Mouse (Mus musculus): ENCODE measurements at regions not wholly inside any gene's neighbourhood (a gene's known extent, or its start where the extent isn't known, plus 50 kb on each side); places are given as distances from the start of the nearest gene placed in this dataset.

DNA sequence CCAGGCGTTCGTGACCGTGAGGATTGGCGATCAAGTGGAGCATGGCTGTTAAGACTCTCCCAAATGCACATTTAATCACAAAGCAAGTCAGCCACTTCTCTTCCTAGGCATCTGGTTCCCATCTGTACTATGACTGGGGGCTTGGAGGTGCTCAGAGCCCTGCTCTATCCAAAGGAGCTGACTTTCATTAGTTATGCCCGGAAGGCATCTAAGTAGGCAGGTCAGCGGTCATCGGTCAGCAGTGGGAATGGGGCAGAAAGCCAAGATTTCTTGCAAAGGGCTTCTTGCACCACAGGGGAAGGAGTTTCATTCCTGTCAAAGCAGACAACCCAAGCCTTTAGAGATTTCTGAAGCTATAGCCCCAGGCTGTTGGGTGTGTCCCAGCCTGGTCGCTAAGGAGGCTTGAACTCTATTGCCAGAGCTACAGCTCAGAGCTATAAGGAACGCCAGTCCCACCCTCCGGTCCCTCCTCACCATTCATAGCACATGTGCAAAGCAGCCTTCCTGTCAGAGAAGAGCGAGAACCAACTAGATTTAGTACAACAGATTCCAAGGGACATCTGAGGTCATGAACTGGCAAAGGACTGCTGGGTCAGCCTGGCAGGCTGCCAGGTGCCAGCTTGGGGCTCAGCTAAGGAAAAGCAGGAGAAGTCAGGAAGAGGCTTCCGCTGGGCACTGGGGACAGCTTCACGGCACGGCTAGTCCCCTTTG, 175.6 kb downstream of the Fam43a start:
- ATAC-seq (ENCODE audit: low TSS enrichment), result no peak

DNA sequence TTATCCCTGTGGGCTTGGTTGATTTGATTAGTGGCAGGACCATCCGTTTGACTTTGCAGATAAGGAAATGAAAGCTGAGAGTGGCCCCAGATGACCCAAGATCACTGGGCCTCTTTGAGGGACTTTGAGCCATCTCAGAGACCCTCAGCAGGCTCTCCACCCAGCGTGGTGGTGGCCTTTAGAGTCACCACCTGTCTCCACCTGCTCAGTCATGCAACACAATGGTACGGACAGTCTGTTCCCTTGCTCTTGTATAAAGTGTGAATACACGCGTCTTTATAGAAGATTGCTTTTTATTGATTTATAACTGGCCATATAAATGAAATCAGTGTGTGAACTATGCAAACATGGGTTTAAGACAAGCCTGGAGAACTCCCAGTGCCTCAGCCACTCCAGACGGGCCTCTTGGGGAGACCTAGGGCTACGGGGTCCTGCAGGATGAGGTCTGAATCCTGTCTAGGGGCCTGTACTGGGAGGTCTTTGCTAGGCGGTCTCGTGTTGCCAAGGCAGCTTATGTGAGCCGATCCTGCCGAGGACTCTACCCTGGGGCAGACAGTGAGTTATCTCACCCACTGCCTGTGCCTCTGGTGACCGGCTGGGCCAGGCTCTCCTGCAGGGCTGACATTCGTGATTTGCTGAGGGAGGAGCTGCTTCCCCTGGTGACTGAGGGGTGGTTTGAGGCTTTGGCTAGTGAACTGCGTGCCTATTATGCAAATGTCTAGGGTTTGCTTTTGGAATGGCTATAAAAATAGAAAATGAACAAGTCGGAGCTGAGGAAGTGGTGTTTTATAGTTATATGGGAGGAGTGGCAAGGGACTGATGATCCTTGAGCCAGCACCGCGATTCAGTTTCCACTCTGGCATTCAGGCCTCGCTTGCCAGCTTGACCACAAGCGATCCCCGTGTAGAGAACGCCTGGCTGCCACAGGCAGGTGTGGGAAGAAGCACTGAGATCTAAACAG, 176.5 kb downstream of the Fam43a start:
- ATAC-seq (ENCODE audit: low TSS enrichment), result no peak; the same call in 1 of the 2 replicates

GRCm38 (mm10) chr16:30777416-30777815, 177.9 kb downstream of the Fam43a start:
- ATAC-seq (ENCODE audit: low TSS enrichment), result no peak

GRCm38 (mm10) chr16:30778078-30778477, 178.6 kb downstream of the Fam43a start:
- ATAC-seq (ENCODE audit: low TSS enrichment), result no peak

- no peak for ATAC-seq (ENCODE audit: low TSS enrichment)
These were observed 179.4 kb downstream of the Fam43a start for GRCm38 (mm10) chr16:30778945-30779344.

DNA sequence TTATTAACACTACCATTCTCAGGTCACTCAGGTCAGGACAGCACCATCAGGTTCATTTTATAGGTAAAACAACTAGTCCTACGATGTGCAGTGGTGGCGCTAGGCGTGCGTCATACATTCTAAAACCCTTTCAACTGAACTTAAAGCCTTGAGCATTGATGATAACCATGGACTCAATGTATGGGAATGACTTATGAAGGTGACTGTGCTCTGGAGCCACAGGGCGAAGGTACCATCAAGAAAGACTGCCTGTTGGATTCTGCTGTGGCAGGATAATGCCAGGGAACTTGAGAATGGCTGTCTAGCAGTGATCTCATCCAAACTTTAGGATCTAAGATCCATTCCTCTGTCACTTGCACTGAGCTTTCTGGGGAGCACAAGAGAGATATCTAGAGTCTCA, 184.7 kb downstream of the Fam43a start:
- no peak for ATAC-seq (ENCODE audit: low TSS enrichment)

DNA sequence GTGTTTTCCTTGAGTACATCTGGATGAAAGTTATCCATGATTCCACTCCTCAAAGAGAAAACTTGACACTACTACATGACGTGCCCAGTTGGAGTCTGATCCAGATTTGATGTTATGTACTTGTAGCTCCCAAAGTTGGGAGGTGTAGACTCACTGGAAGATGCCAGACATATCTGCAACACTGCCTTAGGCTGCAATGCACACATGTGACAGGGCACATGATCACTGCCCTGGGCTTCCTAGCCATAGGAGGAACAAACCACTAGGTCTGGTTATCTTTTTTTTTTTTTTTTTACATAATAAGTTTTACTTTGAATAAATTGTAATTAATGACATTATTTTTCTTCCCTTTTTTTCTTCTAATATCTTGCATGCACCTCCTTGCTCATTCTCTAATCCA, 185.4 kb downstream of the Fam43a start:
- no peak for ATAC-seq (ENCODE audit: low TSS enrichment)

GRCm38 (mm10) chr16:30786060-30786459, 186.5 kb downstream of the Fam43a start:
- ATAC-seq (ENCODE audit: low TSS enrichment), result no peak

GRCm38 (mm10) chr16:30787351-30787750, 187.8 kb downstream of the Fam43a start:
- no peak for ATAC-seq (ENCODE audit: low TSS enrichment)

GRCm38 (mm10) chr16:30788321-30788781, 188.8 kb downstream of the Fam43a start:
- no peak for ATAC-seq (ENCODE audit: low TSS enrichment)

DNA sequence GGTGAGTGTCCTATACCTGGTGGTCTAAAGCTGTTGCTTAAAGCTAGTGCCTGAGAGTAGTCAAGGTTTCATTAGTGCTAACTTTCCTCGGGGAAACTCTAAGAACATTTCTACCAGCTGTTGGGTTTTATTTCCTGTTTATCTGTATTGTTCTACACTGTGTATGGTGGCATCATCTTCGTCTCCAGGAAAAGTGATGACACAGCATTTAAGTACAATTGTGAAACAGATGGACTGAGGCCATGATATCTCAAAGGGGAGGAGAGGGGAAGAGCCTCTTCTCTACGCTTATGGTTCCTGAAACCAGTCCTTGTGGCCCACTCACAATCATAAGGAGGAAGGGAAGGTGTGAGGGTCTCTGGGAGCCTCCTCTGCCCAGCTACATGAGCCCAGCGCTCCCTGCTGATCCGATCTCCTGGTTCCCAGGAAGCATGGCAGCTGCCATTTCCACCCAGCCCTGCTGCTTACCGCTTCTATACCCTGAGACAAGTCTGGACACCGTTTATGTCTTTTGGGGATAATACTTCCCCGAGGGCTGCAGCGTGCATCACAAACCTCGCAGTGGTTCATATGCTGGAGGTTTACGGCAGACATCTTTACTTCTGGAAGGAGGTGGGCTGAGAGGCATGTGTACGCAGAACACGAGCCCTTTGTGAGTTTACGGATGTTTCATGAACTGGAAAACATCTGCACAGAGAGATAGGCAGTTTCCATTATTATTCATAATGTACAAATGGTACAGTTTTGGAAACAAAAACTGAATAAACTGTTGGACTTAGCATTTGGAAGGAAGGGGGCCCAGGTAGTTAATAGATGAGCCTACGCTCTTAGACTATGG, 189.6 kb downstream of the Fam43a start:
- no peak for ATAC-seq (ENCODE audit: low TSS enrichment)

DNA sequence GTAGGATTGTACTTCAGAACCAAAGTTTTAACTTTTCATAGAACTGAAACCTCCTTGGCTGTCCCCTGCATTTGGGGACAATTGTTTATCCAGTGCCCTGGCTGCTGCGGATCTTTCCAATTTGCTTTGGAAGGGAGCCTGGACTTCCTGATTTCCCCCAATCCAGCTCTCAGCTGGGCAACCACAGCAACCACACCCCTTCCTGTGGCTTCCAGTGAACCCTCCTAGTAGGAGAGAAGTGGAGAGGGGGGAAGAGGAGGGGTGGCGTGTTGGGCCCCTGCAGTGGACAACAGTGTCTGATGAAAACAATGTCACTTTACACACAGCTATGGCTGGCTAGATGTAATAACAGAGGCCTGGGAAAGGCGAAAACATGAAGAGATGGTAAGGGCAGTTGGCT, 190.5 kb downstream of the Fam43a start:
- no peak for ATAC-seq (ENCODE audit: low TSS enrichment)

DNA sequence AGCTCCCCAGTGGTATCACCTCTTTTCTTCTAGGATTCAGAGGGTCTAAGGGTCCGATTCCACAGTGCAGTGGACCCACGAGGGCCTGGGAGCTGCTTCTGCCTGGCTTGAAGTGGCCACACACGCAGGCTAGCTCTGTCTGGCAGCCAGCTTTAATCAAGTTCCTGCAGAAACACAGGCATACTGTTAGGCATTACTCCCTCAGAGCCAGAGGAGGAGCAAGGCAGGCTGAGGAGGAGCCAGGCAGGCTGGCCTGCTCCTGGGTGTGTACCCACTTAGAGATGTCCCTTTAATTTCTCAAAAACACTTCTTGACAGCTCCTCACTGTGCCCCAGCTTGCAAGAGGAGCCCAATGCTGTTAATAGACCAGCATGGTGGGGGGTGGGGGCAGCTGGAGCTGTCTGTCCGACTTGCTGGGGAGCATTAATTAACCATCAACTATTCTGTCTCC, 191.1 kb downstream of the Fam43a start:
- peak; percentile 41; the same call in 1 of the 2 replicates for ATAC-seq (ENCODE audit: low TSS enrichment)

- no peak for ATAC-seq (ENCODE audit: low TSS enrichment)
These were observed 191.7 kb downstream of the Fam43a start for GRCm38 (mm10) chr16:30791048-30791855.

DNA sequence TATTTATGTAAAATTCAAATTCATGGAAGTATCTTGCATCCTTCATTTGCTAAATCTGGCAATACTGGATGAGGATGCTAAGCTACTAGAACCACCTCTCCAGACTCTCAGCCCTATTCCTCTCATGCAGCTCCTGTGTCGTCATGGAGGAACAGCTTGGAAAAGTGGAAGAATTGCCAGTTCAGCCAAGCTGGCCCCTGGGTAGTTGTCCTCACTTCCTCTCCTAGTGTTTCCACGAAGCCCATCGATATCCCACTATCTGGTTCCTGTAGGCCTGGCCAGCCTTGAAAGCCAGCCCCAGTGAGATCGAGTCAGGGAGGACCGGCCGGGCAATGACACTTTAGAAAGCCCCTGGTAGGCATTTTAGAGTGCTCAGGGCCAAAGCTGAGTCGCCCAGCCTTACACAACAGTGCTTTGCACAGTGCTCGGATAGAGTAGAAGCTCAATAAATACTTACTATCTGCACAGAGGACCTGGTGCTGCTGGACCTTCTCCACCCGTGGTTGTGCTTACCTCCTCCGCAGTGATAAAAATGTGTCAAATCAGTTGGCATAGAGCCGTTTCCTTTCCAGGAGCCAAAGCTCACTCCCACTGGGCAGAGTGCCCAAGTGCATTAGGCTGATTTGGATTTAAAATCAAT, 193.3 kb downstream of the Fam43a start:
- no peak for ATAC-seq (ENCODE audit: low TSS enrichment)

- no peak for ATAC-seq (ENCODE audit: low TSS enrichment)
These were observed 193.8 kb downstream of the Fam43a start for GRCm38 (mm10) chr16:30793378-30793753.

DNA sequence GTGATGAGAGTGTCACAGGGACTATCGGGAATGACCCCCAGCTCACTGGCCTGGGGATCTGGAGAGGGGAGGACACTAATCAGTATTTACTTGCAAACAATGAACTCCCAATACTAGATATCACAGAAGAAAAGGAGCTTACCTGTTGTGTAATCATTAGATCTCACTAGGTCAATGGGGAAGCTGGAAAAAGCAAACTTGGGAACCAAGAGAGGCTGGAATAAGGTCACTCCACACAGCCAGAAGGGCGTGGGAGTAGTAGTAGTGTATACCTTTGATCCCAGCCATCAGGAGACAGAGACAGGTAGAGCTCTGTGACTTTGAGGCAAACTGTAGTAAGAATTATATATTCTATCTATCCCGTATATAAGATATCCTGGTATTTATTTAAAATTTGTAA, 194.3 kb downstream of the Fam43a start:
- no peak for ATAC-seq (ENCODE audit: low TSS enrichment)

DNA sequence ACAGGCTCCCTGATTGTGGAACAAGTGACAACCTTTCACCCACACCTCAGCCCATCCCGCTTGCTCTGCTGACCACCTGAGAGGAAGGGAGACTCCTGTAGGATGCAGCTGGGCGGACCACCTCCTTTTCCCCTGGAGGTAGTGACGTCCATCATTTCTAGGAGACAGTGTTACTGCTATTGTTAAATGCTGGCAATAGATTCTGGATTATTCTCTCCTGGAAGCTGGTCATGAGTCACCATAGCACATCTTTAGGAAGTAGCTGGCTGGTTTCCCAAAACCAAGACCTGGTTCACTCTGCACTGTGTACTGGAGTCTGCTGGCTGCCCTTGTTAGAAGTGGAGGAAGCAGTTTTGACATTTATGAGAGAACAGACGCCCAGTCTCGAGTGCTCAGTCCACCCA, 196.0 kb downstream of the Fam43a start:
- no peak for ATAC-seq (ENCODE audit: low TSS enrichment)

DNA sequence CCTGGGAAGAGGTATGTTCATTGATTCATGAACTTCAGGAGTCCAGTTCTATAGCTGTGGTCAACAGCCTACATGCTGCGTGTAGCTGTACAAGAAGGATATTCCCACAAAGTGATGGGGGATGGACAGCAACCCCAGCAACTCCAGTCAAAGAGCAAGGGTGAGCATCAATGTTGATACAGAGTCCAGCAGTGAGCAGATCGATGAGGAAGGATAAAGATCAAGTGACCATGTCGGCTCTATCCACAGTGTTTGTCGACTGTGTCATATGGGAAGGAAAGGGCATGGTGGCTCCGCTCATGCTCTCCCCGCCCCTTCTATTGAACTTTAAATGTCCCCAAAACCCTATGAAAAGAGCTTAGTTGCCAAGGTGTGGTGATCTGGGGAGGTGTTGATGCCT, 196.6 kb downstream of the Fam43a start:
- no peak for ATAC-seq (ENCODE audit: low TSS enrichment)

- ATAC-seq (ENCODE audit: low TSS enrichment), result no peak
These were observed 197.5 kb downstream of the Fam43a start for GRCm38 (mm10) chr16:30797006-30797405.

Data from frontal cortex, adult (tissue).